Comparison of ENCODE assay signal across 8 mouse cellular contexts in the genomic region with DNA sequence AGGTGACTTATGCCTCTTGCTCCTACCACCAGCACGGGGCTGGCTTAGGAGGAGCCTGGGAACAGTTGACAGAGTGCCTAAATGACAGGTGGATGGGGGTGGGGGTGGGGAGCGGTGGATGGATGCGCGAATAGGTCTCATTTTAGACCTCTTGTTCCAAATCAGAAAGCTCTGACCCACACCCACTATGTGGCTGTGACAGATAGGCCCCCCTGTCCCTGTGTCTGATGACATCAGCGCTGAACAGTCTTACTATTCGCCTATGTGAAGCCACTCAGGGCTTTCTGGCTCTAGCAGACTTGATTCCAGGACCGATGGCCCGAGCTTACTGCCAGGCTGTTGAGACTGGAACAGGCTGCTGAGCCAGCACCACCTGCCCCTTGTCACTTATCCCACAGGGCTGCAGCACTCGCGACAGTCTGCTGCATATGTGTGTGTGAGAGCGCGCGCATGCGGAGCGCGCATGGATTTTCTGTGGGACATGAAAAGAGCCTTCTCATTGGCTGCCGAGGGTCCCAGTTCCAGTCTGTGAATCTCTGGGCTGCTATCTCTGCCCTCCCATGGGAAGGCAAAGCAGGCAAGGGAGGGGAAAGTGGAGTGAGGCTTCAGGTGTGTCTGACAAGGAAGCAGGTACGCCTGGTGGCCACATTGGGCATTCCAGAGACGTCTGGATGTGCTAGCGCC.
DNase-seq lines count a peak whose midpoint lies in the region; ATAC-seq lines count a peak whose summit lies in the region.

No protein-coding gene starts in this region.

- H3K36me3 ChIP-seq in hindbrain, embryonic 15.5 days, result no peaks in the 10 kb centered on the region
- no peaks in the 10 kb centered on the region for H3K36me3 ChIP-seq in limb, embryonic 12.5 days
- H3K36me3 ChIP-seq in stomach, embryonic 14.5 days (ENCODE audit: control insufficient read depth, insufficient read depth, low read length), result no peaks in the 10 kb centered on the region

- WGBS in hindbrain, embryonic 15.5 days, result 19% methylated on average over 20 of the region's 20 CpGs
- WGBS in limb, embryonic 12.5 days, result 17% methylated on average over 20 of the region's 20 CpGs
- 14% methylated on average over 20 of the region's 20 CpGs for WGBS in stomach, embryonic 14.5 days

- peaks cover 18% of the 10 kb centered on the region for H3K4me1 ChIP-seq in hindbrain, embryonic 15.5 days (replicated peaks)
- H3K4me1 ChIP-seq in limb, embryonic 12.5 days (replicated peaks), result peaks cover 22% of the 10 kb centered on the region
- no peaks in the 10 kb centered on the region for H3K4me1 ChIP-seq in stomach, embryonic 14.5 days (ENCODE audit: control insufficient read depth, insufficient read depth, low read length)

- peaks cover 18% of the 10 kb centered on the region; the same call in 1 of the 2 replicates for H3K27me3 ChIP-seq in hindbrain, embryonic 15.5 days
- H3K27me3 ChIP-seq in limb, embryonic 12.5 days, result peaks cover 85% of the 10 kb centered on the region
- H3K27me3 ChIP-seq in stomach, embryonic 14.5 days (ENCODE audit: control insufficient read depth, insufficient read depth, low read length), result no peaks in the 10 kb centered on the region

- ATAC-seq in hindbrain, embryonic 15.5 days (ENCODE audit: low FRiP score, low read depth), result peak; percentile 91
- no peak; the same call in 1 of the 2 replicates for ATAC-seq in limb, embryonic 12.5 days (ENCODE audit: insufficient number of reproducible peaks, insufficient read depth, low FRiP score, low TSS enrichment, low read depth)
- ATAC-seq in stomach, embryonic 14.5 days (ENCODE audit: insufficient number of reproducible peaks, insufficient read depth, low FRiP score, low read depth), result peak; percentile 43; the same call in 1 of the 2 replicates
- no peak for ATAC-seq in activated CD4-positive, CD25-positive, alpha-beta regulatory T cell, adult 4 months

- peak overlapping the region; percentile 64; the same call in 1 of the 2 replicates for H3K27ac ChIP-seq in hindbrain, embryonic 15.5 days (replicated peaks)
- H3K27ac ChIP-seq in limb, embryonic 12.5 days, result peak overlapping the region; percentile 90; the same call in 1 of the 2 replicates
- H3K27ac ChIP-seq in stomach, embryonic 14.5 days (ENCODE audit: low read length), result no peak overlapping the region

- H3K9me3 ChIP-seq in hindbrain, embryonic 15.5 days, result no peaks in the 10 kb centered on the region
- no peaks in the 10 kb centered on the region for H3K9me3 ChIP-seq in limb, embryonic 12.5 days
- H3K9me3 ChIP-seq in stomach, embryonic 14.5 days (ENCODE audit: control insufficient read depth, low read depth, low read length), result no peaks in the 10 kb centered on the region

- peak; percentile 15 to 40 for DNase-seq in kidney, postnatal 4 days
- DNase-seq in kidney, adult 18-20 months, result no peak
- peak; percentile 62 to 76 for DNase-seq in cerebellum, postnatal 14 days
- DNase-seq in lung, postnatal 10 days, result no peak

- H3K4me3 ChIP-seq in hindbrain, embryonic 15.5 days, result peak overlapping the region; percentile 38
- H3K4me3 ChIP-seq in limb, embryonic 12.5 days (replicated peaks), result peak overlapping the region; percentile 38
- H3K4me3 ChIP-seq in stomach, embryonic 14.5 days (ENCODE audit: low read depth, low read length), result peak overlapping the region; percentile 6; the same call in 1 of the 2 replicates

- peak overlapping the region; percentile 14 for H3K9ac ChIP-seq in hindbrain, embryonic 15.5 days
- H3K9ac ChIP-seq in limb, embryonic 12.5 days (replicated peaks), result no peak overlapping the region
- no peak overlapping the region for H3K9ac ChIP-seq in stomach, embryonic 14.5 days (replicated peaks; ENCODE audit: low read depth, low read length)

- peak overlapping the region; percentile 57 for H3K4me2 ChIP-seq in hindbrain, embryonic 15.5 days
- H3K4me2 ChIP-seq in limb, embryonic 12.5 days, result peak overlapping the region; percentile 60
- H3K4me2 ChIP-seq in stomach, embryonic 14.5 days (replicated peaks; ENCODE audit: low read depth, low read length), result peak overlapping the region; percentile 42

Comparison
In these comparisons a context has a peak if more than half of its experiments do, and no peak if none do; other contexts are left out.
1. DNase-seq: peak in kidney, postnatal 4 days (2 of 2) and cerebellum, postnatal 14 days (2 of 2); none in kidney, adult 18-20 months (single experiment) and lung, postnatal 10 days (single experiment).
2. ATAC-seq: peak in hindbrain, embryonic 15.5 days (single experiment) and stomach, embryonic 14.5 days (single experiment); none in limb, embryonic 12.5 days (single experiment) and activated CD4-positive, CD25-positive, alpha-beta regulatory T cell, adult 4 months (single experiment).
3. Peak in every context shown above with its lines, with median percentiles within 50 percentile points of each other: H3K4me2 ChIP-seq and H3K4me3 ChIP-seq.